Mouse (Mus musculus) brown adipose tissue, adult 24 weeks (tissue): ENCODE measurements around the gene Scg3. TPM values are rescaled to one million over a fixed set of nuclear protein-coding genes. Genes with fewer than 3 reads are reported as not detected.
"Not testable (repeated sequence)": the region's sequence is repeated elsewhere in the genome, so short reads cannot be mapped to it uniquely, and the experiment has no call there.

Source experiments
- H3K27ac ChIP-seq: fragments of 200-500 bp; replicated peaks from 2 replicates; pipeline ENCODE4 v1.5.1; 2012; ENCODE audit warnings: low read depth, mild to moderate bottlenecking, low read length
- H3K4me1 ChIP-seq: fragments of 200-500 bp; 2 replicates; pipeline ENCODE4 v1.6.1; 2012; ENCODE audit warnings: low read length, mixed read lengths; ENCODE audit not compliant: control insufficient read depth, insufficient read depth, insufficient read length
- H3K4me3 ChIP-seq: fragments of 200-500 bp; 2 replicates; pipeline ENCODE4 v1.5.1; 2012; ENCODE audit warnings: low read depth, mild to moderate bottlenecking, low read length, moderate library complexity; ENCODE audit not compliant: insufficient read depth
- polyA plus RNA-seq: library from polyadenylated mRNA; stranded (reverse); fragments of >200 nt; gene quantifications from 2 replicates; pipeline ENCODE4 v1.2.4, GENCODE M21; 2012; ENCODE audit not compliant: missing spikeins, insufficient read depth, insufficient read length

The Scg3 gene
- polyA plus RNA-seq, result 1.4 TPM in 1 of 2 replicates, not detected in the other

- H3K4me3 ChIP-seq, result no peak within 1 kb of the TSS
- no peaks in the 10 kb centered on the region for H3K4me1 ChIP-seq
- no peak within 1 kb of the TSS for H3K27ac ChIP-seq
These were observed at the start of gene Scg3 for GRCm38 (mm10) chr9:75683426-75684191. TSS of gene Scg3 (minus strand) at chr9:75684056.

GRCm38 (mm10) chr9:75719952-75720687, 36.3 kb upstream of the Scg3 start:
- Histone ChIP-seq H3K4me1 (no peaks in the 10 kb centered on the region), H3K27ac (no peak overlapping the region), H3K4me3 (no peak overlapping the region)

GRCm38 (mm10) chr9:75719481-75719880, 35.6 kb upstream of the Scg3 start:
- Histone ChIP-seq H3K4me1 (no peaks in the 10 kb centered on the region), H3K27ac (peak overlapping the region; percentile 43)

GRCm38 (mm10) chr9:75684772-75685171, 916 bp upstream of the Scg3 start:
- Histone ChIP-seq H3K27ac (no peak overlapping the region), H3K4me1 (no peaks in the 10 kb centered on the region), H3K4me3 (no peak overlapping the region)

More at GRCm38 (mm10) chr9:75719481-75719880, 35.6 kb upstream of the Scg3 start:
- no peak overlapping the region for H3K4me3 ChIP-seq

GRCm38 (mm10) chr9:75684292-75684691, 436 bp upstream of the Scg3 start:
- no peak overlapping the region for H3K27ac ChIP-seq
- H3K4me3 ChIP-seq, result no peak overlapping the region
- H3K4me1 ChIP-seq, result no peaks in the 10 kb centered on the region

GRCm38 (mm10) chr9:75680606-75681005, 3.2 kb downstream of the Scg3 start:
- H3K4me3 ChIP-seq, result no peak overlapping the region
- H3K27ac ChIP-seq, result no peak overlapping the region
- peaks cover 3% of the 10 kb centered on the region; the same call in 1 of the 2 replicates for H3K4me1 ChIP-seq

GRCm38 (mm10) chr9:75679629-75680028, 4.2 kb downstream of the Scg3 start:
- H3K4me1 ChIP-seq, result peaks cover 3% of the 10 kb centered on the region; the same call in 1 of the 2 replicates
- H3K27ac ChIP-seq, result 0 out of 2 replicates have a peak overlapping the region, but pooled peaks have one; percentile 37
- no peak overlapping the region for H3K4me3 ChIP-seq

- Histone ChIP-seq H3K4me3 (no peak overlapping the region), H3K4me1 (peaks cover 3% of the 10 kb centered on the region; the same call in 1 of the 2 replicates), H3K27ac (no peak overlapping the region)
These were observed 5.5 kb downstream of the Scg3 start for GRCm38 (mm10) chr9:75678341-75678740.

- Histone ChIP-seq H3K4me3 (no peak overlapping the region), H3K27ac (no peak overlapping the region), H3K4me1 (peaks cover 3% of the 10 kb centered on the region; the same call in 1 of the 2 replicates)
These were observed 7.6 kb downstream of the Scg3 start for GRCm38 (mm10) chr9:75676226-75676625.

GRCm38 (mm10) chr9:75672769-75673168, 11.1 kb downstream of the Scg3 start:
- no peak overlapping the region for H3K27ac ChIP-seq
- no peaks in the 10 kb centered on the region for H3K4me1 ChIP-seq
- no peak overlapping the region for H3K4me3 ChIP-seq

GRCm38 (mm10) chr9:75666612-75667011, 17.2 kb downstream of the Scg3 start:
- Histone ChIP-seq H3K4me3 (no peak overlapping the region), H3K27ac (no peak overlapping the region), H3K4me1 (no peaks in the 10 kb centered on the region; the same call in 1 of the 2 replicates)

GRCm38 (mm10) chr9:75665364-75665763, 18.5 kb downstream of the Scg3 start:
- H3K4me3 ChIP-seq, result no peak overlapping the region
- no peak overlapping the region for H3K27ac ChIP-seq

GRCm38 (mm10) chr9:75660917-75661316, 22.9 kb downstream of the Scg3 start:
- Histone ChIP-seq H3K4me3 (no peak overlapping the region), H3K27ac (no peak overlapping the region), H3K4me1 (no peaks in the 10 kb centered on the region)

More at GRCm38 (mm10) chr9:75665364-75665763, 18.5 kb downstream of the Scg3 start:
- no peaks in the 10 kb centered on the region; the same call in 1 of the 2 replicates for H3K4me1 ChIP-seq

GRCm38 (mm10) chr9:75656456-75656855, 27.4 kb downstream of the Scg3 start:
- peak overlapping the region; percentile 71 for H3K27ac ChIP-seq
- H3K4me3 ChIP-seq, result not testable (repeated sequence)

More at GRCm38 (mm10) chr9:75656456-75656855, 27.4 kb downstream of the Scg3 start:
- not testable (repeated sequence) for H3K4me1 ChIP-seq
